Mouse (Mus musculus) left cerebral cortex, postnatal 10 days (tissue): ENCODE results near the gene Hist1h2ac. TPM values are rescaled to one million over a fixed set of nuclear protein-coding genes. Genes with fewer than 3 reads are reported as not detected.
"Not testable (repeated sequence)": the region's sequence is repeated elsewhere in the genome, so short reads cannot be mapped to it uniquely, and the experiment has no call there.

Experiments used
- DNase-seq, 2 experiments: peaks; one replicate each; pipeline ENCODE4 v3.0.0; 2021 to 2022; ENCODE audit warnings: low spot score in 2 of 2, mixed read lengths in 1 of 2; ENCODE audit errors: extremely low spot score in 1 of 2
- intact Hi-C: fragments of 180-260 bp; cut with DNase I; formaldehyde crosslinking; loops from one replicate; pipeline ENCODE4 v1.15.1; 2025
- total RNA-seq, 2 experiments: library from RNA; stranded (reverse); gene quantifications; 2 replicates each; pipeline ENCODE4 v1.2.3; 2021

Hist1h2ac gene
- total RNA-seq: 1 to 10 TPM; 2.4 to 2.9 TPM

GRCm38 (mm10) chr13:23683755-23684281 is at the start of gene Hist1h2ac, which contains the start of gene Hist1h2bc:
TSS of gene Hist1h2ac (minus strand) at chr13:23683948.
TSS of gene Hist1h2bc (plus strand) at chr13:23684199.
- DNase-seq: peak; percentile 79 to 95
- intact Hi-C loops: loop anchor here (1.0 to 5.0 kb wide), 3 partner anchors 14 to 102 kb away; partner anchors contain the start of genes Hist1h1e, Hist1h2be, Hist1h4c and Hist1h4d

GRCm38 (mm10) chr13:23732156-23732804 is 48.5 kb upstream of the Hist1h2ac start:
- DNase-seq: no peak
- intact Hi-C loops: loop anchor here (1.0 to 10.0 kb wide), 2 partner anchors 31 to 1687 kb away; partner anchors contain the start of genes Hist1h2ag, Hist1h2bj and Hist1h4i

GRCm38 (mm10) chr13:23730479-23730878 is 46.7 kb upstream of the Hist1h2ac start:
- no peak for DNase-seq
- intact Hi-C loops: loop anchor here (10.0 kb wide), 1 partner anchor 1686 kb away; the partner anchor contains the start of genes Hist1h2ag, Hist1h2bj and Hist1h4i

DNA sequence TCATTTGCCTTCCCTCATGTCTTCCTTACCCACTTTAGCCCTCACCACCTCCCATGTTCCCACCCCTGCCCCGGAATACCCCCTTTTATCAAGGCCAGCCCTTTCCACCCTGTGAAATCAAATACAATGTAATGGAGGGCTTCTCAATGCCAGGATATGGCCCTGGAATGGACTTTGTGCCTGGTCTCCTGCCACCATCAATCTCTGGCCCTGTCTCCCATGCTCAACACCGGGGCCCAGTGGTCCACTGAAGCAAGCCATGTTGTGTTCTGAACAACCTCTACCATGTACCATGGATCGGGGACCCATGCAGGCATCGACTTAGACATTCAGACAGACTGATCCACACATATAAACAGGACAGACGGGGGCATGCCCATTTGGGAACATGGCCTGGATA is 46.0 kb upstream of the Hist1h2ac start:
- intact Hi-C loops: loop anchor here (10.0 kb wide), 1 partner anchor 1685 kb away; the partner anchor contains the start of genes Hist1h2ag, Hist1h2bj and Hist1h4i
- no peak for DNase-seq

- intact Hi-C loops: no loop called here
- DNase-seq: no peak
Observed at GRCm38 (mm10) chr13:23729192-23729525, 45.4 kb upstream of the Hist1h2ac start.

GRCm38 (mm10) chr13:23728472-23729191 is 44.9 kb upstream of the Hist1h2ac start:
- intact Hi-C loops: no loop called here
- no peak for DNase-seq

DNA sequence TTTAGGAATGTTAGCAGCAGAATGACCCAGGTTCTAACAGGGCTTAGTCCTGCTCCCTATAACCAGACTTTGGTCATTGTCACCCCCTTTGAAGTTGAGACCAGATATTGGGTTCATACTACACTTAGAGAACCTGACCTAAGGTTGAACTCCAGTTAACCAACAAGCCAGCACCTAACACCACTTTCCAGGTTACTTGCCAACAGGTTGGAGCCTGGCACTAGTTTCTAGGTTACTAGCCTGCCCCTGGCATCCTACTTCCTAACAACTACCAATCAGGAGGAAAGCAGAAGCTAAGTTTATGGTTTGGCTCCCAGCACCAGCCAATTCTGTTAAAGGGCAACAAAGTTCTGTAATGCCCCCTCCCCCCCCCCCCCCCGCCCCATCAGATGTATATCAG is 41.5 kb upstream of the Hist1h2ac start:
- no peak for DNase-seq
- intact Hi-C loops: no loop called here

- intact Hi-C loops: no loop called here
- no peak for DNase-seq
Observed at GRCm38 (mm10) chr13:23724239-23724638, 40.5 kb upstream of the Hist1h2ac start.

- intact Hi-C loops: not testable (repeated sequence)
Observed at GRCm38 (mm10) chr13:23717593-23718245, 34.0 kb upstream of the Hist1h2ac start.

DNA sequence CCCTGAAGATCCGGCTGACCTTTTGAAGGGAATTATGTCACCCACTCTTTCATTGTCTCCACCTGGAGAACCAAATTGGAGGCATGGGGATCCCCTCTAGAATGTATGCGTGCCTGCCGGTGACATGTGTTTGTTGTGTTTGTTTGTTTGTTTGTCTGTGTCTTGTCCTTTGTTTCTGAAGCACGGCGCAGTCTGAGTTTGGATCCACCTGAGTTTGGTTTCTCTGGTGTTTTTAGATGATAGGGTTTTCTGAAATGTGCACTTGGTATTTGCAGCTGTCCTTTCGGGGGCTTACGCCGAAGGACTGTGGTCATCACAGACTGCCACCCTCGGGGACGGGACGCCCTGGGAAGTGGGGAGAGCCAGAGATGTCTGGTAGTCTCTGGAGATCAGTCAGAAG is 33.4 kb upstream of the Hist1h2ac start:
- DNase-seq: no peak
- intact Hi-C loops: no loop called here

More at GRCm38 (mm10) chr13:23717593-23718245, 34.0 kb upstream of the Hist1h2ac start:
- DNase-seq: not testable (repeated sequence)

DNA sequence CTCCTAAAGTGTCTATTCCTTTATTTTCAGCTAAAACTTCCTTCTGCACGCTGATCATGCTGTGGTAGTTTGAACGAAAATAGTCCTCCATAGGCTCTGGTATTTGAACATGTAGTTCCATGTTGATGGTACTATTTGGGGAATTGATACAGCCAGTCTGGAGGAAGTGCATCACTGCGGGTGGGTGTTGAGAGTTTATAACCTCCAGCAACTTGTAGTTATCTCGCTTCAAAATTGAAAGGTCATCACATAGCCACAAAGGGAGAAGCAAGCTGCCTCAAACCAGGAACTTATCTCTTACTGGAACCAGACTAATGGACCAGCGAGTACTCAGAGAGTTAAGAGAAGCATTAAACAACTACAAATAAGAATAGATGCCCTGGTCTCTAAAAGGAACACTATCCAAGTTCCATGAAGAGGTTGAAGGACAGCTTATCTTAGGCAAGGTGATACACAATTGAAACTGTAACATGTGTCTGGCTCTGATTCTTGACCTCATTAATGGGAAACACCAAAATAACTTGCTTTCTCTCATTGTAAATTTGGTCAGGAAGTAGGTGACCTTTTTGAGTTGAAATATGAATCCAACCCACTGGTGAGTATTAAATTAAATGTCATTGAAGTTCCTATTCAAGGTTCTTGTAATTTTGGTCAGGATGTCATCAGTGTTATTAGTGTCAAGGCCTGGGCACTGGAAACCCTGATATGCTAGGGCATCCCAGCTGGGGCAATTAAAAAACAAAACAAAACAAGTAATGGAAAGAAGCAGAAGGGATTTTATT is 32.7 kb upstream of the Hist1h2ac start:
- intact Hi-C loops: no loop called here
- DNase-seq: no peak

DNA sequence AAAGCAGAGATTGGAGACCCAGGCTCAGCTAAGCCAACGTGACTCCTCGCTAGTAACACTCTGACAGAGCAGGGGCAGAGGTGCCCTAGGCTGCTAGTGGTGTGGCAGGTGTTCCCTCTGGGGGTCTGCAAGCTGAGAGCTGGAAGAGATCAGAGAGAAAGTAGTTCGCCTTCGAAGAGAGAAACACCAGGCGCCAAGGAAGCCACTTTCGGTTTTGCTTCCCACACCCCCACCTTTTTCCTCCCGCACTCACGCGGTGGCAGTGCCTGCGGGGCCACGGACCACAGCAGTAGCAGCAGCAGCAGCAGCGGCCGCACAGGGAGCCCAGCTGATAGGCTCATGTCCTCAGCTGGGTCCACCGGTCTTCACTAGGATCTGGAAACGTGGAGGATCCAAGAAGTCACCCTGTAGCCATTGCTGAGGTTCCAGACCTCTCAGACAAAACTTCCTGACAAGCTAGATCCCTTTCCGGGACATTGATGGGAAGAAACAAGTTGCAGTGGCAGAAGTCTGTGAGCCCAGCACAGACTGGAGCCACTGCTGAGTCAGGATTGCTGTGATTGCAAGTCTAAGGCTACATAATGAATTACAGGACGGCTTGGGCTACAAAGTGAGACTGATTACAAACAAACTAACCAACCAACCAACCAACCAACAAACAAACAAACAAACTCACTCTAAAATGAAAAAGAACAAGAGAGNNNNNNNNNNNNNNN is 26.8 kb upstream of the Hist1h2ac start, which contains the start of gene Hfe:
Gene Hfe (minus strand): TSS at position 481 of the 716 bp plus-strand sequence.
- intact Hi-C loops: no loop called here
- DNase-seq: peak in 1 of 2 experiments; percentile 62

GRCm38 (mm10) chr13:23709714-23710373 is 26.1 kb upstream of the Hist1h2ac start:
- DNase-seq: no peak
- intact Hi-C loops: no loop called here

DNA sequence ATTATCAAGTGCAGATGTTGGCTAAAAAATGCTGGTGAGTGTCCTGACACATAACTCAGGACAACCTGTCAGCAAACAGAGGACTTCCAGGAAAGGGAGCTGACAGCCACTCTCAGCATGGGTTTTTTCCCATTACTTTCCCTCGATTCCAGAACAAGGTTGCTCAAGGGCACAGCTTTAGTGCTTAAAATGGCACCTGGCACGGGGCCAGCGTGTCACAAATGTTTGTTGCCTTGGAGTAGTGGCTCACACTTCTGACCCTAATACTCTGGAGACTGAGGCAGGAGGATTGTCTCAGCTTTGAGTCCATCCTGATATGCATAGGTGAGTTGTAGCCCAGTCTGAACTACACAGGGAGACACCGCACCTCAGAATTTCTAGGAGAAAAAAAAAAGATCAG is 24.9 kb upstream of the Hist1h2ac start:
- DNase-seq: no peak
- intact Hi-C loops: no loop called here

- no peak for DNase-seq
- intact Hi-C loops: no loop called here
Observed at GRCm38 (mm10) chr13:23708041-23708440, 24.3 kb upstream of the Hist1h2ac start.

GRCm38 (mm10) chr13:23706771-23707170 is 23.0 kb upstream of the Hist1h2ac start:
- intact Hi-C loops: no loop called here
- DNase-seq: no peak

DNA sequence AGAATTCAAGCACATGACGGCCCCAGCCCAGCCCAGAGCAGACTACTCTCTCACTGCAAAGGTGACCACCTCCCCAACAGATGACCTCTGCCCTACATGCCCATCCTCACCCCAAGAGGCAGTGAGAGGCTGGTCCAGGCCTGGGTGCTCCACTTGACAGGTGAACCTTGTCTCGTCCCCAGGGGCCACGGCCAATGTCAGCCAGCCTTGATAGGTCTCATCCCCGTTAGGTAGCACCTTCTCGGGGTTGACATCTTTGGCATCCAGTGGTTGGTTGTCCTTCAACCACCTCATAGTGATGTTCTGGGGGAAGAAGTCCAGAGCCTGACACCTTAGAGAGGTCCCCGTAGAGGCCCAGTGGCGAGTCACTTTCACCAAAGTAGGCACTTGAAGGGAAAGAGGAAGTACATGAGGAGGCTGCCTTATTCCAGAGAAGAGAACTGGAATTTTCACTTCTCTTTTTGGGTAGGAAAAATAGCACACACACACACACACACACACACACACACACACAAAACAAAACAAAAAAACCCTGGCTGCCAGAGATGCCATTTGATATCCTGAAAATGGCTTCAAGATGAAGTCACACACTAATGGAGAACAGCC is 22.1 kb upstream of the Hist1h2ac start:
- intact Hi-C loops: no loop called here

More for the DNA sequence above, 22.1 kb upstream of the Hist1h2ac start:
- DNase-seq: no peak
